Mouse (Mus musculus): Measurements from ENCODE around the gene Zar1l.
A peak's percentile ranks its signal among the peaks of the same experiment; 100 is the strongest.
"Not testable (repeated sequence)": the region's sequence is repeated elsewhere in the genome, so short reads cannot be mapped to it uniquely, and the experiment has no call there.

The Zar1l gene

DNA sequence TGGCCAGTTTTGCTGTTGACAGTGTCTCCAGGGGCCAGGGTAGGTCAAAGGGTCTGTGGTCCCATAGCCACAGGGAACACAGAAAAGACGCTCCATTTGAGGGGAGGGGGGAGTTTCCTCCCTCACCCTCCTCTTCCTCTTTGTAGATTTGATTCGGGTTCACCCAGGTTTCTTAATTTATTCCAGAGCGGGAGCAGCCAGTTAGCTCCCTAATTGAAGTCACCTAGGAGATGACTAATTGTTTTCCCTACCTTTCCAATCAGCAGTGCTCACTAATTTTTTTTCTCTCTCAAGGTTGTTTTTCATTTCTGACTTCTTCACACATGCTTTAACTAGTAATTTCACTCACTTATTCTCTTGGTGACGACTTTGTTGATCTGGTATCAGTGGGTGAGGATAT is at the start of gene Zar1l:
TSS of gene Zar1l (minus strand) at position 101 of the 400 bp plus-strand sequence.
- DNase-seq, result no peak

DNA sequence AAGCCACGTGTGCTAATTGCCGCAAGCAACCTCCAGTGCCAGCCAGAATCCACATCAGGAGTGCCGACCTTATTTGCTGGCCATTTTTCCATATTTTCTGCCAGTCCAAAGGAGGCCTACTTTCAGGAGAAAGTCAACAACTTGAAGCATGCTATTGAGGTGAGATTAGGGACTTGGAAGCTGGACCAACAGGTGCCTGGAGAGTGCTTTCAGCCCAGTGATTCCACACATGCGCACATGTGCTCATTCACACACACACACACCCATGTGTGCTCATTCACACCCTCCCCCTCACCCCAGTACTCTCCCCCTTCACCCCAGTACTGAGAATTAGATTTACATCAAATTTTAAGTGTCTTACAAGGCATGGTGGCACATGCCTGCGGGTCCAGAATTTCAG is 49.0 kb upstream of the Zar1l start:
- no peak for DNase-seq

DNA sequence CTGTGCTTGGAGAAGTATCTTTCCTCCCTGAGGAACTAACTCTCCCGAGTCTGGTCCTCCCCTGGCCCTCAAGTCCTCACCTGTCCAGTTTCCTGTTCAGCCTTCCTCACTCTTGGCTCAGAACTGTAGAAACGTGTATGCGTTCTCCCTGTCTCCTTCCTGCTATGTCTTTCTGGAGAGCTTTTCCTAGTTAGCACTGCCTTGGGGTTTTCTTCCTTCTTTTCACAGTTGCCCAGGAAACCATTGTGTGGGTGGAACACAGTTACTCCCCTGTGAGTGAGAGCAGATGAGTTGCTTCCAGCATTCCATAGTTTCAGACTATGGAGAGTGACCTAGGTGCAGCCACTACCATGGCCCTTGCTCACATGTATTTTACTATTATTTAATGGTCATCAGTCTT is 48.3 kb upstream of the Zar1l start:
- peak; percentile 40 for DNase-seq

DNA sequence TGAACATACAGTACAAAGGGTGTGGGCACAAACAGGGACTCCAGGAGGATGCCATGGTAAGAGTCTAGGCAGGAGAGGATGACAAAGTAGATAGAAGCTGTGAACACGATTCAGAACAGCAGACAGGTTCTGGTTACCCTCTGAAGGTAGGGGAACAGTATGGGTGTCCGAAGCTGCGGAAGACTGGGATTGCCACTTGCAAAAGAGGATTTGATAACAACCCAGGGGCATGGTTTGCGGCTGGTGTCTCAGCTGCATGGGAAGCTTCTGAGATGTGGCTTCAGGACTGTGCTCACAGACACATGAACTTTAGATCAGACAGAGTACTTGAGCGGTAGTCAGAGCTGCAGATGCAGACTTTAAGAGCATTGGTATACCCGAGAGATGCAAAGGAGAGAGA is 46.5 kb upstream of the Zar1l start:
- no peak for DNase-seq

DNA sequence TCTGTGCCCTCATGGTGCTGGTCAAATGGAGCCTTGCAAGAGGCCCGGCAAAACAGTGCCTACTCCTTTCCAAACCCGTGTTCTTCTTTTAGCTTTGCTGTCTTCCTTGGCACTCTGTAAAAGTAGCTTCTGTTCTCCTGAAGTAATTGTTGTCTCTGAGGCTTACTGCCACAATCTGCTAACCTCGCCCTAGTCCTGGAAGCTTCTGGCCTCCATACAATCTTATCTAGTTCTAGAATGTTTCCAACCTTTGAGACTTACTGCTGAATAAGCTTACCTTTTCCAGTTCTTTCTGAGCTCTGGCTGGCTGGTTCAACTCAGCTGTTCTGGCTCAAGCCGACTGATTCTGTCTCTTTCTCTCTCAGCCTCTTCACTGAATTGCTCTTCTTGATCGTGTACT is 43.8 kb upstream of the Zar1l start:
- DNase-seq, result no peak

DNA sequence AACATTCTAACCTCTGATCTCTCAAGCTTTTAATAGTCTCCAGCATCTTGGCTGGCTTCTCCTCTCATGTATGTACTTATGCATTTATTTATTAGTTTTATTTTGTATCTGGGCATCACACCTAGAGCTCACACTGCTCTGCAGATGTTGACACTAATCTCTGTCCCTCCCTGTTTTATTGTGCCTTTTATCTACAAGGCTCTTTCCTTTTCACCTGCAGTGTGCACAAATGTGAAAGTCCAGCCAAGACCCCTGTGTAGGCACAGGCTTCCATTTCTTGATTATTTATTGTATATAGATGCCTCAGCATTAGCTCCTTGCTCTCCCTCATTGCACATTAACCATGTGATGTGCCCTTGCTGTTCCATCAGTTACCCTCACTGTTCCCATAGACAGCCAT is 43.4 kb upstream of the Zar1l start:
- DNase-seq, result no peak

DNA sequence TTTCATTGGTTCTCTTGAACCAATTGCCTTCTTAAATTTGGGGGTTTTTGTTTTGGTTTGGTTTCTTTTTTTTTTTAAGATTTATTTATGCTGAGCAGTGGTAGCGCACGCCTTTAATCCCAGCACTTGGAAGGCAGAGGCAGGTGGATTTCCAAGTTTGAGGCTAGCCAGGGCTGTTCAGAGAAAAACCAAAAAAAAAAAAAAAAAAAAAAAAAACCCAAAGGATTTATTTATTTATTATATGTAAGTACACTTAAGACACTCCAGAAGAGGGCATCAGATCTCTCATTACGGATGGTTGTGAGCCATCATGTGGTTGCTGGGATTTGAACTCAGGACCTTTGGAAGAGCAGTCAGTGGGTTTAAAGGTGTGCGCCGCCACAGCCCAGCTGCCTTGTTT is 42.9 kb upstream of the Zar1l start:
- no peak for DNase-seq

DNA sequence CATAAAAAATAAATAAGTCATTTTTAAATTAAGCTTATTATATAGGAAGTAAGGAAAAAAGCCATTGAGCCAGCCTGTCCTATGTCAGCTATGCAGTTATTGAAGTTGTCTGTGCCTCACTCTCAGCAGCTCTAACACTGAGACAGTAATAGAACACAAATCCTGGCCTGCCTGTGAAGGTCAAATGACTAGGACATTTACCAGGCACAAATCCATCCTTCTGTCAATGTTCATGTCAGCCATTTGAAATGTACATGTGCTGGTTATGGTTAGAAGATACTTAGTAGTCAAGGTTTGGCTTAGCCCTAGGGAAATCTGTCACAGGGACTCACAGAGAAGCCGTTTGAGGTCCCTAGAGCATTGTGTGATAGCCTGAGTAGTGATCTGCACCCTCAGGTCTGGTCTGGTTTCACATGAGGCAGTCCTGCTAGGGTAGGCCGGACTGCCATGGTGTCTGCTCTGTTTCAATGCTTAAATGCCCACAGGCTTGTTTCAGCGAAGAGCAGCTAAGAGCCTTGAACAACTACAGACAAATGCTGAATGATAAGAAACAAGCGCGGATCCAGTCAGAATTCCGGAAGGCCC is 41.6 kb upstream of the Zar1l start:
- DNase-seq, result no peak

DNA sequence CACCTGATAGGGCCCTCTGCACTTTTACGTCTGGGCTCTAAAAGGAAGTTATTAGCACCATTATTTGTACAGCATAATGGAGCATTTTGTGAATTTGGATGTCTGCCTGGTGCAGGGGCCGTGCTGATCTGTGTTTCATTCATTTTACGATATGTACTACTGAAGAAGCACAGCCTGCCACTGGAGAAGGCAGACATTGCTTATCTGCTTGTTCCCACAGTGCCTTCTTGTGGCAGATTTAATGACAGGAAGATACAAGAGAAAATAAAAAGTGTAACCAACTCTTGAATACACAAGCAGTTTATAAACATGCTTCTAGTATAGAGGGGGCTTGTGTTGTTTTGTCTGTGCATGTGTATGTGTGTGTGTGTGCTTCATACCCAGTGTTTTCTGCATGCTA is 33.7 kb upstream of the Zar1l start:
- DNase-seq, result peak; percentile 18

DNA sequence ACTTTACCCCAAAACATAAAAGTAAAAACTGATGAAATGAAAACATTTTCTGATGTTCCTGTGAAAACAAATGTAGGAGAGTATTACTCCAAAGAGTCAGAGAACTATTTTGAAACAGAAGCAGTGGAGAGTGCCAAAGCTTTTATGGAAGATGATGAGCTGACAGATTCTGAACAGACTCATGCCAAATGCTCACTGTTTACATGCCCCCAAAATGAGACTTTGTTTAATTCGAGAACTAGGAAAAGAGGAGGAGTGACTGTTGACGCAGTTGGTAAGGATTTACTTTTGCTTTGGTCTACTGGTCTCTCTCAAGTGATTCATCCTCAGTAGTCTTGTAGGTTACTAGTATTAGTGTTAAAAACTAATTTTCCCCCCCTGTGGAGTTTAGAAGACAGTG is 25.2 kb upstream of the Zar1l start:
- DNase-seq, result no peak

DNA sequence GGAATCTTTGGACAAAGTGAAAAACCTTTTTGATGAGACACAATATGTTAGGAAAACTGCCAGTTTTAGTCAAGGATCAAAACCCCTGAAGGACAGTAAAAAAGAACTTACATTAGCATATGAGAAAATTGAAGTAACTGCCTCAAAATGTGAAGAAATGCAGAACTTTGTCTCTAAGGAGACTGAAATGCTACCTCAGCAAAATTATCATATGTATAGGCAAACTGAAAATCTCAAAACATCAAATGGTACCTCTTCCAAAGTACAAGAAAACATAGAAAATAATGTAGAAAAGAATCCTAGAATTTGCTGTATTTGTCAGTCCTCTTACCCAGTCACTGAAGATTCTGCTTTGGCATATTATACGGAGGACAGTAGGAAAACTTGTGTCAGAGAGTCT is 23.3 kb upstream of the Zar1l start:
- no peak for DNase-seq

DNA sequence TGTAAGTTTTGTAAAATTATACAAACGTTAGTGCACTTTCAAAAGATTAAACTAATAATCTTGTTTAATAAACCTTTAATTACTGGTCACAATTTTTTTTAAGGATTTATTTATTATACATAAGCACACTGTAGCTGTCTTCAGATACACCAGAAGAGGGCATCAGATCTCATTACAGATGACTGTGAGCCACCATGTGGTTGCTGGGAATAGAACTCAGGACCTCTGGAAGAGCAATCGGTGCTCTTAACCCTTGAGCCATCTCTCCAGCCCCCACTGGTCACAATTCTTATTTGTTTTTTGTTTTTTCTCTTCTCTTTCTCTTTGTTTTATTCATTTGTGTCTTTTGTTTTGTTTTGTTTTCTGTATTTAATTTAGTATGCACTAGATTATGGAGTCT is 7.3 kb upstream of the Zar1l start:
- no peak for DNase-seq

DNA sequence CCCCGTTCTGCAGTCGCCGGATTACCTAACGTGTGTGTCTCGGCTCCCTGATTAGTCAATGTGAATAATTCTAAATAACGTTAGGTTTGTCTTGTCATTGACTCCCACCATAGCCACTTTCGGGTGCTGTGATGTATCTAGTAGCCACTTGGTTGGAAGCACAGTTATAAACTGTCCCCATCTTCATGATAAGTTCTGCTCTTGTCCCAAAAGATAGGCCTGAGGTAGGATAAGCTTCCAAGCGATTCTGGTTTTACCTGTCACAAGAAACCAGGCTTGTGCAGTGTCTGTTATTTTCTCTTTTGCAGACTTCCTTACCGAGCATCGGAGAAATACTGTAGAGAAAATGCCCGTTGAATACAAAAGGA is 4.9 kb upstream of the Zar1l start:
- no peak for DNase-seq

DNA sequence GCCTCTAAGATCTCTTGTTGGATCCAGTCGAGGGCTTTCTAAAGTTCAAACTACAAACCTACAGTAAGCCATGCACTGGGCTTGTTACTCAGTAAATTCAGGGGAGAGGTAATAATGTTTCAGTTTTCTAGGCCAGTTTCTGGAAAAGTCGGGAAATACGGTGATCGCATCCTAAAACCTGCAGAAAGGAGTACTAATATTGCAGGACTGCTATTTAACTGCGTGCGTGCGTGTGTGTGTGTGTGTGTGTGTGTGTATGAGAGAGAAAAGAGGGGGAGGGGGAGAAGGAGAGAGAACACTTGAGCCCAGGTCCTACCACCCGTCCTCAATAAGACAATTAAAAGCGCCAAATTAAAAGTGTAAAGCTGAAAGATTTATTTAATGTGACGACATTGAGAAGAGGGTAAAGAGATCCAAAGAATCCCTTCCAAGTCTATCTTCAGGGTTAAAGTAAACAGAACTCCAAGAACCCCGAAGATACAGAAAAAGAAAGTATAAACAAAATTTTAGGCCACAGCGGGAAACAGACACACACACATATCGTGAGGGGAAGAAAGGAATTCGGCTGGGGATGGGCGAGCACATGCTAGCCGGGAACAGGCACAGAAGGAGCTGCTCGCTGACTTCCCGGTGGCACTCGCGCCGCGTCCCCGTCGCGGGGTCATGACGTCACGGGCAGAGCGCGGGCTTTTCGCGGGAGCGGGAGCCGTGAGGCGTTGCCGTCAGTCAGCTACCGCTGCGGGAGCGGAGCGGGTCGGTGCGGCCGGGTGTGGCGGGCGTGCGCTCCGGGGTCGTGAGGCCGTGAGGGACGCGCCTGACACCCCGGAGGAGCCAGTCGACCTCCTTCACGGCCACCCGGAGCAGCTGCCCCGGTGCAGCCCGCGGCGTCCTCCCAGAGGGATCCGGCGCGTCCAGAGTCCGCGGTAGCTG is 4.2 kb upstream of the Zar1l start, which contains the start of gene Brca2:
TSS of gene Brca2 (plus strand) at position 694 of the 930 bp plus-strand sequence.
- peak; percentile 86 for DNase-seq

DNA sequence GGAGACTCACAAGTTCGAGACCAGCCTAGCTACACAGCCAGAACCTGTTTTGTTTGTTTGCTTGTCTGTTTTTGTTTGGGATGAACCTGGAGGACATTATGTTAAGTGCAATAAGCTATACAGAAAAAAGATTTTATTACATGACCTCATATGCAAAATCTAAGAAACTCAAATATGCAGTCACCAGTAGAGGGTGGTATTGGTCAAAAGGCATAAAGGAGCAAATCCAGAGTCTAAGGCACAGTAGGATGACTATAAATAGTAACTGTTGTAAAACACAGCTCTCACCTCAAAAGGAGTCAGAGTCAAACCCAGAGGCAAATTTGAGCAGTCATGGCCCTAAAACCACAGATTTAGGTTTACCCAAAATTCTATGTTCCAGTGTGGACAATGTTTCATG is 1.6 kb upstream of the Zar1l start:
- DNase-seq, result no peak

DNA sequence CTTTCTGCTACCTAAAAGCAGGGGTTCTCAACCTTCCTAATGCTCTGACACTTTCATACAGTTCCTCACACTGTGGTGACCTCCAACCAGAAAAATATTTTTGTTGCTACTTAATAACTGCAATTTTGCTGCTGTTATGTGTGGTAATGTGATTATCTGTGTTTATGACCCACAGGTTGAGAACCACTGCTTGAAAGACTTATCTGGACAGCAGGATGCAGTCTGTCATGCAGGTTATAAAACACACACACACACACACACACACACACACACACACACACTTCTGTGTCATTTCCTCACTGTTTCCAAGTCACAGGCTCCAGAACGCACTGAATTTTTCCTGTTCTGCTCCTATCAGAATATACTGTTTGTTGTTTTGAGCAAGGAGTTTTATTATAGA is 3.9 kb downstream of the Zar1l start:
- DNase-seq, result no peak

DNA sequence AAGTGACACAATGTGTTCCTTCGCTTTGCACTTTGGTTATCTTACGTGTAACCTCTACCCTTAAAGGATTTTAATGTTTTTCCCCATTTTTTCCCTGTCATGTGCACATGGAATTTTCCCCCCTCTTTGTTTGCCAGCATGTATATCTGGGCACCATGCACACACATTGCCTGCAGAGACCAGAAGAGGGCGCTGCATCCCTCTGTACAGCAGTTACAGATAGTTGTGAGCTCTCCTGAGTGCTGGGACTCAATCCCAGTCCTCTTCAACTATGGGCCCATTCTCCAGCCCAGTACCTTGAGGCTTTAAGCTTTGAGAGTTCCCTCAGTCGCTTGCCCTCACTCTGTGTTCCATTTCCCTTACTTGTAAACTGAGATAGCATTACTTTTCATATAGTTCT is 4.7 kb downstream of the Zar1l start:
- no peak for DNase-seq

DNA sequence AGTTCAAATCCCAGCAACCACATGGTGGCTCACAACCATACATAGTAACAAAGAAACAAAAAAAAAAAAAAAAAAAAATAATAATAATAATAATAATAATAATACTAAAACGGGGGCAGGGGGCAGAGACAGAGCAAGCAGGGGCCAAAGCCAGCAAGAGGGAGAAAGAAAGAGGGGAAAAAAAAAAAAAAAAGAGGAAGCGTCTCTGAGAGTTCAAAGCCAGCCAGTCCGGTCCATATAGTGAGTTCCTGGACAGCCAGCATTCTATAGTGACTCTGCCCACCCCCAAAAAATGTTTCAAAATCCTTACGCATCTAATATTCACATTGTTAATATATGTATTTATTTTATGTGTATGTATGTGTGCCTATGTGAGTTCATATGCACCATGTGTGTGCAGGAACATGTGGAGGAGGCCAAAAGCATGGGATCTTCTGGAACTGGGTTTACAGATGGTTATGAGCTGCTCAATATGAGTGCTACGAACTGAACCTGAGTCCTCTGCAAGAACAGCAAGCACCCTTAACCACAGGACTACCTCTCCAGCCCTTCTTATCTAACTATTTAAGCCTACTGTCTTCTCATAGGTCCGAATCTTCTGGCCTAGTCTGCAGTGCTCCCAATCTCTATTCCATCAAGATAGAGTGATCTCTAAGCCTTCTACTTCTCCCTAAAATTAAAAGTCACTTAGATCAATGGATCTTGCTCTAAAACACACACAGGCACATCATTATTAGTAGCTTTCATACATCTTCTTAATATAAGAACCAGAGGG is 7.3 kb downstream of the Zar1l start:
- no peak for DNase-seq

DNA sequence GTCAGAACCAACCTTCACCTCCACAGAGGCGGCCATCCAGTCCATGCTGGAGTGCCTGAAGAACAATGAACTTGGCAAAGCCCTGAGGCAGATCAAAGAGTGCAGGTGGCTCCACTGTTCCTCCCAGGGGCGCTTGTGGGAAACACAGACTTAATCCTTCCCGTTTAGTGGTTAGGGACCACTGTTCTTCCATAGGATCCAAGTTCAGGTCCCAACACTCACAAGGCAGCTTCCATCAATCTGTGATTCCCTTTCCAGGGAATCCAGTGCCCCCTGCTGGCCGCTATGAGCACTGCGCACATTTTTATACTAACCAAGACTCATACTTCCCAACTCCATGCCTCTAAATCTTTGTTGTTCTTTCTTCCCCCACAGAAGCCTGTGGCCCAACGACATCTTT is 22.2 kb downstream of the Zar1l start:
- no peak for DNase-seq

DNA sequence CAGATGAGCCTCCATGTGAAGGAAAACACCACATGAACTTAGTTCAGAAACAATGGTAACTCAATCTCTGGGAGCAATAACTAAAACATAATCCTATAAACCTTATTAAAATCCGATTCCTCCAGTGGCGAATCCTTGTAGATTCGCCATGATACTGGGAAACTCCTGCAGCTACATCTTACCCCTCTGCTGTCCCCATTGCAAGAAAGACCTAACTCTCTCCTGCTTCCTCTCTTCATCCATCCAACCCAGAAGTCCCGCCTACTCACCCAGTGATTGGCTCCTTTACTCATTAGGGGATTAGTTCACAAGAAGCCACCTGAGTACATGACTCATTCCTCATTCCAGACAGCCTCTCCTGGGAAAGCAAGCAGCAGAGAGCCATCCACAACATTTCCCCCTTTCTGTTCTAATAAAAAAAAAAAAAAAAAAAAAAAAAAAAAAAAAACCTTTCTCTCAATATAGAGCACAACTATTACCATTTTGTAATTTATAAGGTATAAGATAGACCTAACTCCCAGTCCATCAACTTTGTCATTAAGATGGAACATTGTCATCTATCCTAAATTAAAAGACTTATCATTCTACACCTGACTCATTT is 26.3 kb downstream of the Zar1l start:
- not testable (repeated sequence) for DNase-seq

DNA sequence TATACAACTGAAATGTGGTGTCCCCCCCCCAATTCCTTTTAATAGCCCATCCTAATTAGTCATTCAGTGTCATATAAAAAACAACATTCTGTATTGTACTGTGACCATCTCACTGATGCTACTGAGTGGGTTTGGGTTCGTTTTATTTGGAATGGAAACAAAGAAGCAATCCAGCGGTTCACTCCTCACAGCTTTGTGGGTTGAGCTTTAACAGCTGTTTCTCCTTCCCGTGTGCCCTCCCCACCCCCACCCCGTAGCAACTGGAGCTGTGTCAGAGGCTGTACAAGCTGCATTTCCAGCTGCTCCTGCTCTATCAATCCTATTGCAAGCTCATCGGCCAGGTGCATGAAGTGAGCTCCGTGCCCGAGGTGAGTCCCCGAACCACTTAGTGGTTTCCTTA is 27.1 kb downstream of the Zar1l start:
- no peak for DNase-seq

DNA sequence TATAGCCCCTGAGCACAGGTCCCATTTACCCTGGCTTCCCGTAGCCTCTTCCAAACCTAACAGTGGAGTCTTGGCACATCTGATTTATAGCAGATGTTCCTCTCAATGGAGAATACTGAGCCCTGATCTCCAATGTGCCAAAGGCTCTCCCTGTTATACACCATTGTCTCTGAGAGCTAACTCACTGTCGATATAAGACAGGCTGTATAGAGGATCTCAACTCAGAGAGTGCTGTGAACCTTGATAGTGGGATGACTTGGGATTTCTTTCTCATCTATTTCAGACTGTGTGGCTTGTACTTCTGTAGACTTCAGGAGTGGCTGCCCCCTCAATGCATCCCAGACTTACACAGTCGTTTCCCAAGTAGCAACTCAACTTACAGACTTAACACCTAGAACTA is 27.7 kb downstream of the Zar1l start:
- no peak for DNase-seq

DNA sequence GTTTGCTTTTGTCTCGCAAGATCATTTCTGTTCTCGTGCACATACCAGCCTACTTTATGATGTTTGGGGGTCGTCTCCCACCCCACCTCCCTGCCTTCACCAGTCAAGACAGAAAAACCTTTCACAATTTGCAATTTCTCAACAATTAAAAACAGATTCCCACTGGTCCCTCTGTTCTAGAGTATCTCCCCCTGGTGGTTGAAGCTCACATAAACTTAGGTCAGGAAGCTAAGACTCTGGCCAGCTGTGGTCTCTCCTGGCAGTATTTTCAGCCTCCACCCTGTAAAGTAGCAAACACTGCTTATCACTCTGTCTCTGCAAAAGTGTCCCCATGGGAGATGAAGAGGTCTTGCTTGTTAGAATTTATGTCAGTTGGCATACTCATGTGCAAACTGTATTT is 32.8 kb downstream of the Zar1l start:
- no peak for DNase-seq

DNA sequence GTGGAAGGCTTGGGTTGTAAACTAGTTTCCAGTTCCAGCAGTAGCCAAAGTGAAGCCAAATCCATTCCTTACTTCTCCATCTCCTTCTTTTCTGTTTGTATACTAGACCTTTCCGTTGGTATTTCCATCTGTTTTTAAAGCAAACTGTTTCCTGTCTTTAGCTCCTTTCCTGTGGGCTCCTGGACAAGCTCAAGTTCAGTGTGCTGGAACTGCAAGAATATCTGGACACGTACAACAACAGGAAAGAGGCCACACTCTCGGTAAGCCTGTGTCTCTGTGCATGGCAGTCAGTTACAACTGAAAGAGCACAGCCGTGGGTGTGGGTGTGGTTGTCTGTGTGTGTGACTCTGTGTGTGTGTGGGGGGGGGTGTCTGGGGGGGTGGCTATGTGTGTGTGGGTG is 39.4 kb downstream of the Zar1l start:
- DNase-seq, result no peak
